Mouse (Mus musculus) megakaryocyte, adult 5-6 weeks (primary cell): ENCODE data around the gene Myo1c. TPM values are rescaled to one million over a fixed set of nuclear protein-coding genes. Genes with fewer than 3 reads are reported as not detected.

Source experiments
- ATAC-seq: 2 replicates; pipeline ENCODE4 v1.8.0; 2016; ENCODE audit warnings: mild to moderate bottlenecking, inconsistent platforms; ENCODE audit not compliant: poor library complexity, severe bottlenecking
- total RNA-seq, 2 experiments: library from RNA; stranded (forward) in 1 of 2; stranded (reverse) in 1 of 2; fragments of 153-499, 151-499 nt in 1 of 2; fragments of 221-1000, 200-1000 nt in 1 of 2; gene quantifications; 2 replicates each; pipeline versions ENCODE4 v1.2.3 to v1.2.4; 2015 to 2017

Myo1c gene
- total RNA-seq, 2 experiments from 2014 or later: 28.4 to 29.2 TPM

- no peak for ATAC-seq
Observed at GRCm38 (mm10) chr11:75702761-75703160, 52.5 kb downstream of the Myo1c start.

- no peak for ATAC-seq
Observed at GRCm38 (mm10) chr11:75703748-75704147, 53.4 kb downstream of the Myo1c start.

GRCm38 (mm10) chr11:75713949-75714348 is 63.6 kb downstream of the Myo1c start:
- ATAC-seq: no peak

GRCm38 (mm10) chr11:75715556-75715955 is 65.3 kb downstream of the Myo1c start:
- no peak for ATAC-seq

GRCm38 (mm10) chr11:75716661-75717325 is 66.5 kb downstream of the Myo1c start:
- no peak for ATAC-seq

- no peak for ATAC-seq
Observed at GRCm38 (mm10) chr11:75722339-75722738, 72.0 kb downstream of the Myo1c start.

Other genes starting within 250 kb of the Myo1c start
- gene Serpinf1, start 227.8 kb upstream of the Myo1c start, total RNA-seq (2015): 26.5 and 30.8 TPM in 2 replicates
- gene Serpinf1, start 227.8 kb upstream of the Myo1c start, total RNA-seq (2017): 36.2 and 39.2 TPM in 2 replicates
- gene Serpinf2, start 210.9 kb upstream of the Myo1c start, total RNA-seq (2015): 0.71 TPM in 1 of 2 replicates, not detected in the other
- not detected in 2 replicates for gene Serpinf2, start 210.9 kb upstream of the Myo1c start, total RNA-seq (2017)
- 11.1 and 11.9 TPM in 2 replicates for gene Wdr81, start 195.8 kb upstream of the Myo1c start, total RNA-seq (2015)
- 9.3 and 11.8 TPM in 2 replicates for gene Wdr81, start 195.8 kb upstream of the Myo1c start, total RNA-seq (2017)
- 3.1 and 7.8 TPM in 2 replicates for gene Tlcd2, start 188.8 kb upstream of the Myo1c start, total RNA-seq (2015)
- 4.6 and 5.4 TPM in 2 replicates for gene Tlcd2, start 188.8 kb upstream of the Myo1c start, total RNA-seq (2017)
- 91.3 and 102 TPM in 2 replicates for gene Prpf8, start 163.7 kb upstream of the Myo1c start, total RNA-seq (2015)
- gene Prpf8, start 163.7 kb upstream of the Myo1c start, total RNA-seq (2017): 69.3 and 90.7 TPM in 2 replicates
- gene Rilp, start 140.4 kb upstream of the Myo1c start, total RNA-seq (2015): 0.98 and 1.2 TPM in 2 replicates
- 0.55 and 1.8 TPM in 2 replicates for gene Rilp, start 140.4 kb upstream of the Myo1c start, total RNA-seq (2017)
- gene Scarf1, start 137.0 kb upstream of the Myo1c start, total RNA-seq (2015): 0.41 and 1.1 TPM in 2 replicates
- gene Scarf1, start 137.0 kb upstream of the Myo1c start, total RNA-seq (2017): 0.66 and 0.85 TPM in 2 replicates
- gene Slc43a2, start 118.8 kb upstream of the Myo1c start, total RNA-seq (2015): 30.6 and 32.3 TPM in 2 replicates
- gene Slc43a2, start 118.8 kb upstream of the Myo1c start, total RNA-seq (2017): 32.2 and 33.5 TPM in 2 replicates
- gene Pitpna, start 62.4 kb upstream of the Myo1c start, total RNA-seq (2015): 387 and 430 TPM in 2 replicates
- gene Pitpna, start 62.4 kb upstream of the Myo1c start, total RNA-seq (2017): 178 and 226 TPM in 2 replicates
- gene Inpp5k, start 19.5 kb upstream of the Myo1c start, total RNA-seq (2015): 76.2 and 79.9 TPM in 2 replicates
- gene Inpp5k, start 19.5 kb upstream of the Myo1c start, total RNA-seq (2017): 44.5 and 46.5 TPM in 2 replicates
- 52.1 and 54.9 TPM in 2 replicates for gene Crk, start 28.8 kb downstream of the Myo1c start, total RNA-seq (2015)
- 50.7 and 56.2 TPM in 2 replicates for gene Crk, start 28.8 kb downstream of the Myo1c start, total RNA-seq (2017)
- 494 and 497 TPM in 2 replicates for gene Ywhae, start 82.4 kb downstream of the Myo1c start, total RNA-seq (2015)
- 231 and 282 TPM in 2 replicates for gene Ywhae, start 82.4 kb downstream of the Myo1c start, total RNA-seq (2017)
- gene Doc2b, start 145.5 kb downstream of the Myo1c start, total RNA-seq (2015): not detected in 2 replicates
- not detected in 2 replicates for gene Doc2b, start 145.5 kb downstream of the Myo1c start, total RNA-seq (2017)